Mouse (Mus musculus): Measurements from ENCODE around the gene Tnfsf13. TPM values are rescaled to one million over a fixed set of nuclear protein-coding genes. Genes with fewer than 3 reads are reported as not detected.
A peak's percentile ranks its signal among the peaks of the same experiment; 100 is the strongest.

Tnfsf13 gene
- total and polyA plus RNA-seq, 3 experiments: 0.13 to 0.19 TPM; not detected in 1

DNA sequence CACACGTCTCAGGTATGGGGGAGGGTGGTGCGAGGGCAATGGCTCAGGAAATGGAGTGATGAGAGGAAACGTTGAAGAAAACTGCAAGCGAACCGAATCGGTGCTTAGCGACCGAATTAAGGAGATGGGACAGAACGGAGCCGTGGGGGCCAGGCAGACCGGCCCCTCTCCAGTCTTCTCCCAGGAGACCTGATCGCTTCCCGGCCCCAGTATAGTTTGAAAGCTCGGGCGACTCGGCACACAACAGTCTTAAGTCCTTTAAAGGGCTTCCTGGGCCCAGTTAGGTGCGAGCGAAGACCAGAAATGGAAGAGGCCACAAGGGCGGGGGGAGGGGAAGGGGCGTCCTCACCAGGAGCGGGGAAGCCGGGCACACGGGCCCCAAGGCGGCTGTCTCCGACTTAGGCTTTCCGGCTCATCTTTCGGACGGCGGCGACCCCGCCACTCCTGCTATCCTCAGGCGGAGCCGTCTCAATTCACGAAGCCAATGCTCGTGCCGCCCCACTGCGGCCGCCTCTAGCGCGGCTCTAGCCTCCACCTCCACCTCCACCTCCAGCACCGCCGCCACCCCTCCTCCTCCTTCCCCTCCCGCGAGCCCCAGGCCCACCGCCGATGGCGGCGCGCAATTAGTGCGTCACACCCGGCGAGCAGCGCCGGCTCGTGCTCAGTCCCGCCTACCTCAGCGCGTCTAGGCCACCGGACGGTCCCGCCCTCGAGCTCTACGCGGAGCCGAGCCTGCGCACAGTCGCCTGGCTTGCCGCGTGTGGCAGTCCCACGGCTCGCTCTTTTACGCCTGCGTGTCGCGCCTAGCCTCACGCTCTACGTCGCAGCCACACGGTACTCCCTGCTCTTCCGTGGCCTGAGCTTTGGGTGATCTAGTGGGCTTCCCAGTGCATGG is 4.0 kb downstream of the Tnfsf13 start, which contains the start of gene Senp3 (continued):
- TF ChIP-seq POLR2AphosphoS5 (IDR thresholded peaks at IDR 0.05; ENCODE audit: borderline replicate concordance, low read depth, low read length) (no peak), UBTF (IDR thresholded peaks at IDR 0.05; ENCODE audit: borderline replicate concordance, insufficient read depth, low read depth, low read length) (peak; percentile 90; the same call in 1 of the 2 replicates), SMC3 (IDR thresholded peaks at IDR 0.05; ENCODE audit: low read depth, low read length) (0 out of 2 replicates have a peak, but pooled peaks have one; percentile 13), POLR2AphosphoS2 (IDR thresholded peaks at IDR 0.05; ENCODE audit: low read length) (peak; percentile 94; the same call in 1 of the 2 replicates)

DNA sequence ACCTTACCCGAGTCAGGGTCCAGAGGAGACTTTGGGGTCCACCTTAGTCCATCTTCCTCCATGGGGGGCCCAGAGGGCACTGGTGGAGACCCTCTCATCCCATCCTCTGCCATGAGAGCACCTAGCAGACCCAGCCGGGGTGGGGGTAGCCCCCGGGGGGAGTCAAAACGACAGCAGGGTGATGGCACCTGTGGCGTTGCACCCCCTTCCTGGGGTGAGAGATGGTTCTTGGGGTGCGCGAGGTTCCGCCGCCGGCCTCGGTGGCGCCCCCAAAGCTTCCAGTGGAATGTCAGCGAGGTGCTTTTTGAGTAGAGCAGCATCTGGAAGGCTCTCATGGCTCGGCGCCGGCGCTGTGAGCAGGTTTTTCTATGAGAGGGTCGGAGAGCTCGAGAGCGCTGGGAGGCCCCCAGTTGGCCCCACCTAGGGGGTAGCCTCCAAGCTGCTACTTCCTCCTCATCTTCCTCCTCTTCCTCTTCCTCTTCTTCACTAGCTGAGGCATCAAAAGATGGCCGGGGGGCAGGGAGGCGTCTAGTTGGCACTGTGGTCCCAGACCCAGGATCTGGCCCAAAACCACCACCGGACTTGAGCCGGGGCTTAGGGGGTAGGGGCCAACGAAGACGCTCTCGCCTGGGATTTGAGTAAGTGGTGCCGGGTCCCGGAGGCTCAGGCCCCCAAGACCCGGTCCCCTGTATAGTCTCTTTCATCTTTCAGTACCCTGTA is 5.3 kb downstream of the Tnfsf13 start:
- no peak overlapping the region for H3K27ac ChIP-seq (ENCODE audit: control insufficient read depth, low read depth, low read length)
- H3K36me3 ChIP-seq (ENCODE audit: control insufficient read depth in 1 of 2, insufficient read depth in 2 of 2, low read length in 2 of 2): peaks cover 18 to 22% of the 10 kb centered on the region in 2 experiments
- H3K4me1 ChIP-seq (ENCODE audit: control insufficient read depth in 1 of 2, insufficient read depth in 2 of 2, low read length in 2 of 2): peaks cover 6 to 8% of the 10 kb centered on the region in 2 experiments; a peak in 3 of 4 replicates
- no peaks in the 10 kb centered on the region for H3K9me3 ChIP-seq (replicated peaks; ENCODE audit: insufficient read depth, low read length)
- DNase-seq (ENCODE audit: low read depth, low spot score): no peak
- H3K27me3 ChIP-seq (ENCODE audit: control insufficient read depth in 1 of 2, insufficient read depth in 2 of 2, low read length in 2 of 2): no peaks in the 10 kb centered on the region
- TF ChIP-seq HCFC1 (IDR thresholded peaks at IDR 0.05; ENCODE audit: low read depth, low read length): no peak
- no peak for TF ChIP-seq CTCF (IDR thresholded peaks at IDR 0.05 in 2 of 3, conservative IDR thresholded peaks at IDR 0.05 in 1 of 3; ENCODE audit: control insufficient read depth in 1 of 3, insufficient read depth in 1 of 3, low read depth in 2 of 3, low read length in 3 of 3, poor library complexity in 1 of 3, severe bottlenecking in 1 of 3)
- no peak for TF ChIP-seq TCF12 (IDR thresholded peaks at IDR 0.05; ENCODE audit: low read depth, low read length)
- no peak for TF ChIP-seq KAT2A (conservative IDR thresholded peaks at IDR 0.05; ENCODE audit: low read depth, low read length)
- TF ChIP-seq POLR2AphosphoS2 (IDR thresholded peaks at IDR 0.05; ENCODE audit: low read length): no peak
- no peak for TF ChIP-seq NELFE (IDR thresholded peaks at IDR 0.05; ENCODE audit: low read depth, low read length)
- TF ChIP-seq ZC3H11A (IDR thresholded peaks at IDR 0.05; ENCODE audit: low read depth, low read length): no peak
- TF ChIP-seq SIN3A (IDR thresholded peaks at IDR 0.05; ENCODE audit: low read length): no peak
- no peak for TF ChIP-seq ZNF384 (IDR thresholded peaks at IDR 0.05; ENCODE audit: low read depth, low read length)
- no peak for TF ChIP-seq TBP (IDR thresholded peaks at IDR 0.05; ENCODE audit: low read depth, low read length)
- no peak for TF ChIP-seq NRF1 (IDR thresholded peaks at IDR 0.05; ENCODE audit: insufficient read depth, low read depth, low read length, poor library complexity, severe bottlenecking)
- no peak for TF ChIP-seq POLR2A (IDR thresholded peaks at IDR 0.05; ENCODE audit: control insufficient read depth in 1 of 2, insufficient read depth in 1 of 2, low read depth in 1 of 2, low read length in 2 of 2, poor library complexity in 1 of 2)
- TF ChIP-seq ZMIZ1 (IDR thresholded peaks at IDR 0.05; ENCODE audit: low read depth, low read length): no peak
- no peak for TF ChIP-seq CHD1 (IDR thresholded peaks at IDR 0.05; ENCODE audit: low read depth, low read length)
- no peak for TF ChIP-seq MXI1 (IDR thresholded peaks at IDR 0.05; ENCODE audit: low read depth, low read length)
- no peak for TF ChIP-seq ETS1 (IDR thresholded peaks at IDR 0.05; ENCODE audit: low read depth, low read length)
- TF ChIP-seq RCOR1 (IDR thresholded peaks at IDR 0.05; ENCODE audit: low read depth, low read length): no peak
- TF ChIP-seq ZKSCAN1 (IDR thresholded peaks at IDR 0.05; ENCODE audit: low read depth, low read length): no peak
- no peak for TF ChIP-seq RAD21 (IDR thresholded peaks at IDR 0.05; ENCODE audit: low read depth, low read length)
- no peak for TF ChIP-seq MEF2A (IDR thresholded peaks at IDR 0.05; ENCODE audit: extremely low read depth, insufficient replicate concordance, low read depth, low read length, poor library complexity, severe bottlenecking)
- H3K79me2 ChIP-seq (ENCODE audit: control insufficient read depth, insufficient read depth, low read length, poor library complexity): peaks cover 25% of the 10 kb centered on the region
- peak overlapping the region in 1 of 2 experiments; percentile 92; a peak in 2 of 4 replicates for H3K4me3 ChIP-seq (ENCODE audit: control insufficient read depth in 1 of 2, insufficient read depth in 1 of 2, low read depth in 2 of 2, low read length in 2 of 2)
- H3K9ac ChIP-seq (ENCODE audit: control insufficient read depth, low read depth, low read length, poor library complexity, severe bottlenecking): no peak overlapping the region; the same call in 1 of the 2 replicates

All from MEL (cell line).